Mouse (Mus musculus) heart, postnatal 0 days (tissue): ENCODE measurements at regions not wholly inside any gene's neighbourhood (a gene's known extent, or its start where the extent isn't known, plus 50 kb on each side); places are given as distances from the start of the nearest gene placed in this dataset.

Experiments used
- CTCF ChIP-seq: IDR thresholded peaks from 2 replicates; pipeline ENCODE4 v1.5.1; 2016; ENCODE audit warnings: antibody characterized with exemption, control low read depth, low read depth
- EP300 ChIP-seq: IDR thresholded peaks from 2 replicates; pipeline ENCODE4 v1.6.1; 2016; ENCODE audit warnings: antibody characterized with exemption, low read depth

DNA sequence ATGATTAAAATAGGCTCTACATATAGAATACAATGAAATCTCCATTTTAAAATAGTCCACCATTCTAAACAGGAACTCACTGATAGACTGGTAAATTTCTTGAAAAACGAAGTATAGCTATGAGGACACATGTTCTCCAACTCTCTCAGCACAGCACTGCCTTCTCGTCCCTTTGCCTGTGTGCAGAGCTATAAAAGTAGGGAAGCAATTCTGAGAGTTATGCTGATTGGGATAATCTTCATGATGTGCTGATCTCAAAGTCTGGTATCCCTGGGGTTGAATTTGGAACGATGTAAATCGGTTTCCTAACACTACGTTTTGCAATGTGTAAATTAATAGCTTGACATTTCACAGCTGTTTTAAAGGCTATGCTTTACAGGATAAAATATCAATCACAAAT, 321.4 kb upstream of the Slitrk5 start:
- TF ChIP-seq CTCF (no peak), EP300 (no peak)
